Mouse (Mus musculus): ENCODE measurements around the gene Igflr1.

DNA sequence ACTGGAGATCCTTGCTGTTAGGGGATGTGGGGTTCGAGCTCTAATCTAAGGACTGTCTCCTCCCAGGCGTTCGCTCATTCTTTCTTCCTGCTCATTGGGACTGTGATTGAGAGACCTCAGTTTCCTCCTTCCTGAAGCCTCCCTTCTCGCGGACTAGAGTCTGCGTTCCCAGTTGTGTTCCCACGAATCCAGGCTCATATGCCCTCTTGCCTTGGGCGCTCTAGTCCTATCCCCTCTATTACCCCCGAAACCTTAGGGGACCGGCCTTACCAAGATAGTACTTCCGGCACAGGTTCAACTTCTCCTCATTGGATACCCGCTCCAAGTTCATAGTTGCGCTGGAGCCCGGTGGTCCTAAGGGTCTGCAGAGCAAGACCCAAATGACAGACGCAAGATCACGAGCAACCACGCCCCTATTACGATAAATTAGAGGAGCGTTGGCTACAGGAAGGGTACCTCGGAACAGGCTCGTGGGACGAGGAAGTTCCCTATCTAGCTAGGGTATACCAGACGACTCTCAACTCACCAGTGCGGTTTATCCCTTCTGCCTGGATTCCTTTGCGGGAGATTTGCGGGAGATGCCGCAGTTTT is 2.6 kb upstream of the Igflr1 start:
- TF ChIP-seq POLR2A (IDR thresholded peaks at IDR 0.05; ENCODE audit: borderline replicate concordance, extremely low read depth, insufficient read depth, insufficient read length, poor library complexity, severe bottlenecking) (no peak), CTCF (IDR thresholded peaks at IDR 0.05; ENCODE audit: borderline replicate concordance, extremely low read depth, insufficient read depth, insufficient read length) (no peak)
